In genomic region chr1:125662660-125663059, GRCm38 (mm10) we compare ENCODE assay signal across 20 mouse cellular contexts. TPM values are rescaled to one million over a fixed set of nuclear protein-coding genes. Genes with fewer than 3 reads are reported as not detected.
DNase-seq lines count a peak whose midpoint lies in the region; ATAC-seq and TF ChIP-seq lines count a peak whose summit lies in the region.
"Had no signal": no experiment of that assay in that cellular context is flagged by ENCODE, and none has a peak within 500 bp of the region (broad histone marks: within the 10 kb centered on the region; RNA-seq: fewer than 3 reads in every experiment).

No protein-coding gene starts in this region.

- H3K27me3 ChIP-seq in heart, embryonic 13.5 days (replicated peaks), result no peaks in the 10 kb centered on the region
- H3K27me3 ChIP-seq in heart, embryonic 11.5 days (ENCODE audit: control insufficient read depth, insufficient read depth, low read length), result no peaks in the 10 kb centered on the region
- H3K27me3 ChIP-seq in liver, embryonic 12.5 days (replicated peaks), result no peaks in the 10 kb centered on the region
- H3K27me3 ChIP-seq in liver, embryonic 11.5 days (replicated peaks; ENCODE audit: control insufficient read depth, insufficient read depth, low read length), result no peaks in the 10 kb centered on the region
- no peaks in the 10 kb centered on the region for H3K27me3 ChIP-seq in intestine, embryonic 15.5 days (replicated peaks)
- no peaks in the 10 kb centered on the region for H3K27me3 ChIP-seq in myocyte (ENCODE audit: control insufficient read depth, insufficient read depth, insufficient read length)
- H3K27me3 ChIP-seq: embryonic facial prominence, embryonic 13.5 days; forebrain, embryonic 12.5 days had no signal

- H3K4me3 ChIP-seq in heart, embryonic 13.5 days, result no peak overlapping the region
- no peak overlapping the region for H3K4me3 ChIP-seq in heart, embryonic 11.5 days (ENCODE audit: low read depth, low read length)
- no peak overlapping the region for H3K4me3 ChIP-seq in liver, embryonic 12.5 days
- no peak overlapping the region for H3K4me3 ChIP-seq in liver, embryonic 11.5 days (ENCODE audit: low read depth, low read length)
- H3K4me3 ChIP-seq in intestine, embryonic 15.5 days (replicated peaks), result no peak overlapping the region
- no peak overlapping the region for H3K4me3 ChIP-seq in myocyte
- H3K4me3 ChIP-seq: embryonic facial prominence, embryonic 13.5 days; forebrain, embryonic 12.5 days; heart, embryonic 10.5 days; hindbrain, embryonic 10.5 days had no signal

- H3K4me1 ChIP-seq in heart, embryonic 13.5 days, result peaks cover 9% of the 10 kb centered on the region
- 0 out of 2 replicates have a peak, but pooled peaks cover 3% of the 10 kb centered on the region for H3K4me1 ChIP-seq in heart, embryonic 11.5 days (ENCODE audit: control insufficient read depth, insufficient read depth, low read length)
- peaks cover 5% of the 10 kb centered on the region; the same call in 1 of the 2 replicates for H3K4me1 ChIP-seq in liver, embryonic 12.5 days
- 0 out of 2 replicates have a peak, but pooled peaks cover 3% of the 10 kb centered on the region for H3K4me1 ChIP-seq in liver, embryonic 11.5 days (replicated peaks; ENCODE audit: control insufficient read depth, insufficient read depth, low read length)
- H3K4me1 ChIP-seq in intestine, embryonic 15.5 days (replicated peaks), result no peaks in the 10 kb centered on the region
- H3K4me1 ChIP-seq: embryonic facial prominence, embryonic 13.5 days; forebrain, embryonic 12.5 days; hindbrain, embryonic 10.5 days had no signal

- no peak overlapping the region for H3K9ac ChIP-seq in heart, embryonic 13.5 days
- no peak overlapping the region for H3K9ac ChIP-seq in heart, embryonic 11.5 days (ENCODE audit: low read depth, low read length)
- no peak overlapping the region for H3K9ac ChIP-seq in liver, embryonic 12.5 days
- no peak overlapping the region for H3K9ac ChIP-seq in liver, embryonic 11.5 days (ENCODE audit: low read depth, low read length)
- H3K9ac ChIP-seq in intestine, embryonic 15.5 days, result no peak overlapping the region
- H3K9ac ChIP-seq: embryonic facial prominence, embryonic 13.5 days; forebrain, embryonic 12.5 days; hindbrain, embryonic 14.5 days had no signal

- no peaks in the 10 kb centered on the region for H3K9me3 ChIP-seq in heart, embryonic 13.5 days
- H3K9me3 ChIP-seq in heart, embryonic 11.5 days (replicated peaks; ENCODE audit: control insufficient read depth, low read length), result no peaks in the 10 kb centered on the region
- no peaks in the 10 kb centered on the region for H3K9me3 ChIP-seq in liver, embryonic 12.5 days (replicated peaks)
- H3K9me3 ChIP-seq in liver, embryonic 11.5 days (ENCODE audit: control insufficient read depth, low read length), result no peaks in the 10 kb centered on the region
- no peaks in the 10 kb centered on the region for H3K9me3 ChIP-seq in intestine, embryonic 15.5 days
- H3K9me3 ChIP-seq: embryonic facial prominence, embryonic 13.5 days; forebrain, embryonic 12.5 days; heart, embryonic 10.5 days; hindbrain, embryonic 10.5 days had no signal

- H3K36me3 ChIP-seq in heart, embryonic 13.5 days, result no peaks in the 10 kb centered on the region
- H3K36me3 ChIP-seq in heart, embryonic 11.5 days (ENCODE audit: control insufficient read depth, insufficient read depth, low read length), result no peaks in the 10 kb centered on the region
- H3K36me3 ChIP-seq in liver, embryonic 12.5 days, result no peaks in the 10 kb centered on the region
- H3K36me3 ChIP-seq in liver, embryonic 11.5 days (ENCODE audit: control insufficient read depth, insufficient read depth, low read length), result no peaks in the 10 kb centered on the region
- H3K36me3 ChIP-seq in intestine, embryonic 15.5 days, result no peaks in the 10 kb centered on the region
- H3K36me3 ChIP-seq in myocyte (ENCODE audit: control insufficient read depth, insufficient read depth), result no peaks in the 10 kb centered on the region
- H3K36me3 ChIP-seq: embryonic facial prominence, embryonic 13.5 days; forebrain, embryonic 12.5 days; G1E; heart, embryonic 10.5 days; hindbrain, embryonic 10.5 days had no signal

- ATAC-seq in heart, embryonic 13.5 days (ENCODE audit: extremely low read depth, insufficient number of reproducible peaks, low FRiP score, low TSS enrichment), result no peak
- no peak for ATAC-seq in heart, embryonic 11.5 days (replicated peaks; ENCODE audit: insufficient number of reproducible peaks, low FRiP score, low TSS enrichment)
- 0 out of 2 replicates have a peak, but pooled peaks have one; percentile 4 for ATAC-seq in liver, embryonic 12.5 days
- ATAC-seq in liver, embryonic 11.5 days (replicated peaks; ENCODE audit: low FRiP score), result no peak
- ATAC-seq in intestine, embryonic 15.5 days, result peak; percentile 61
- ATAC-seq: forebrain, embryonic 16.5 days had no signal

- 76% methylated on average over 5 of the region's 5 CpGs for WGBS in heart, embryonic 13.5 days
- 82% methylated on average over 5 of the region's 5 CpGs for WGBS in heart, embryonic 11.5 days (ENCODE audit: insufficient replicate concordance)
- 40% methylated on average over 5 of the region's 5 CpGs for WGBS in liver, embryonic 12.5 days (ENCODE audit: insufficient replicate concordance)
- WGBS in liver, embryonic 11.5 days, result 61% methylated on average over 5 of the region's 5 CpGs
- 67% methylated on average over 5 of the region's 5 CpGs for WGBS in intestine, embryonic 15.5 days

- no peak for DNase-seq in liver, embryonic 11.5 days (ENCODE audit: low spot score)
- no peak for DNase-seq in cerebellum, adult 18-20 months
- no peak for DNase-seq in adrenal gland, postnatal 10 days
- DNase-seq: cerebellum, adult 11-12 months; cerebellum, adult 9-11 months; cerebellum, postnatal 36 days; gastrocnemius, postnatal 10 days had no signal

- H3K4me2 ChIP-seq in heart, embryonic 13.5 days, result no peak overlapping the region
- H3K4me2 ChIP-seq in heart, embryonic 11.5 days, result no peak overlapping the region
- H3K4me2 ChIP-seq in liver, embryonic 12.5 days, result no peak overlapping the region
- H3K4me2 ChIP-seq in liver, embryonic 11.5 days, result no peak overlapping the region
- H3K4me2 ChIP-seq in intestine, embryonic 15.5 days (replicated peaks), result no peak overlapping the region
- peak overlapping the region; percentile 7 for H3K4me2 ChIP-seq in myocyte (ENCODE audit: low read depth)
- H3K4me2 ChIP-seq: embryonic facial prominence, embryonic 13.5 days; forebrain, embryonic 12.5 days; hindbrain, embryonic 14.5 days had no signal

- H3ac ChIP-seq in myocyte (ENCODE audit: control insufficient read depth, insufficient read length), result no peak overlapping the region

- H3K79me2 ChIP-seq in myocyte (ENCODE audit: control insufficient read depth, insufficient read depth), result no peaks in the 10 kb centered on the region

- TF ChIP-seq POLR2A in myocyte (IDR thresholded peaks at IDR 0.05; ENCODE audit: insufficient read length, low read depth), result no peak

- peak overlapping the region; percentile 43; the same call in 1 of the 2 replicates for H3K27ac ChIP-seq in heart, embryonic 13.5 days (replicated peaks)
- no peak overlapping the region for H3K27ac ChIP-seq in heart, embryonic 11.5 days (ENCODE audit: low read depth, low read length)
- H3K27ac ChIP-seq in liver, embryonic 12.5 days, result no peak overlapping the region
- H3K27ac ChIP-seq in liver, embryonic 11.5 days (ENCODE audit: low read depth, low read length), result no peak overlapping the region
- H3K27ac ChIP-seq in intestine, embryonic 15.5 days, result peak overlapping the region; percentile 11; the same call in 1 of the 2 replicates
- H3K27ac ChIP-seq: embryonic facial prominence, embryonic 13.5 days; forebrain, embryonic 12.5 days; heart, embryonic 10.5 days; hindbrain, embryonic 10.5 days; hindbrain, embryonic 14.5 days had no signal

TF ChIP-seq in myocyte, 11 proteins besides CTCF, POLR2A, EP300 and RAD21:
- TF ChIP-seq TCF3 (IDR thresholded peaks at IDR 0.05; ENCODE audit: insufficient read length, low read depth) (no peak), MYOD1 (IDR thresholded peaks at IDR 0.05; ENCODE audit: control insufficient read depth in 1 of 3, insufficient read length in 2 of 3, low read depth in 2 of 3) (no peak), E2F4 (IDR thresholded peaks at IDR 0.05; ENCODE audit: insufficient read depth) (no peak), CEBPB (IDR thresholded peaks at IDR 0.05; ENCODE audit: insufficient read depth, poor library complexity, severe bottlenecking) (no peak), REST (IDR thresholded peaks at IDR 0.05; ENCODE audit: insufficient read depth, insufficient read length) (no peak), MAX (IDR thresholded peaks at IDR 0.05; ENCODE audit: low read depth) (no peak), USF1 (IDR thresholded peaks at IDR 0.05; ENCODE audit: low read depth) (no peak), TCF12 (IDR thresholded peaks at IDR 0.05; ENCODE audit: insufficient read depth, poor library complexity, severe bottlenecking) (no peak), MYOG (IDR thresholded peaks at IDR 0.05; ENCODE audit: control insufficient read depth in 1 of 3, insufficient read depth in 1 of 3, insufficient read length in 2 of 3, low read depth in 2 of 3) (no peak), POLR2AphosphoS2 (IDR thresholded peaks at IDR 0.05; ENCODE audit: insufficient read length, low read depth) (no peak), SRF (IDR thresholded peaks at IDR 0.05; ENCODE audit: control insufficient read depth, insufficient read length, low read depth) (no peak)

RNA-seq across cellular contexts. Expression of gene Gpr39, which starts 14.1 kb away (rescaled TPM):
- polyA plus RNA-seq in heart, embryonic 13.5 days (2015; fragmentation: Nextera tagmentation; extraction: Ambion mirVana), result 1.6 and 2.2 TPM in 2 replicates
- polyA plus RNA-seq in heart, embryonic 11.5 days (2014; fragmentation: Nextera tagmentation; extraction: Ambion mirVana), result 2.8 and 3.5 TPM in 2 replicates
- polyA plus RNA-seq in liver, embryonic 12.5 days (2016; fragmentation: Nextera tagmentation; extraction: Ambion mirVana), result 3.6 and 4.3 TPM in 2 replicates
- polyA plus RNA-seq in liver, embryonic 11.5 days (2014; fragmentation: Nextera tagmentation; extraction: Ambion mirVana), result 3.7 and 4.9 TPM in 2 replicates
- polyA plus RNA-seq in intestine, embryonic 15.5 days (2015; fragmentation: Nextera tagmentation; extraction: Ambion mirVana), result 6.3 and 7.2 TPM in 2 replicates
- 7.6 TPM for polyA plus RNA-seq in myocyte (2012; fragmentation: generic; extraction: Trizol)
- under 1 TPM; 0.64 to 0.93 TPM for total RNA-seq in adrenal gland, postnatal 10 days (2021)
- total RNA-seq: gastrocnemius, postnatal 4 days had no signal
- polyA plus RNA-seq: embryonic facial prominence, embryonic 13.5 days; forebrain, embryonic 12.5 days; forebrain, embryonic 16.5 days; G1E; hindbrain, embryonic 14.5 days had no signal

Comparison
In these comparisons a context has a peak if more than half of its experiments do, and no peak if none do; other contexts are left out.
1. ATAC-seq: peak in liver, embryonic 12.5 days (single experiment) and intestine, embryonic 15.5 days (single experiment); none in heart, embryonic 13.5 days (single experiment), heart, embryonic 11.5 days (single experiment) and liver, embryonic 11.5 days (single experiment).
2. H3K27ac ChIP-seq: peak in heart, embryonic 13.5 days (single experiment) and intestine, embryonic 15.5 days (single experiment); none in heart, embryonic 11.5 days (single experiment), liver, embryonic 12.5 days (single experiment) and liver, embryonic 11.5 days (single experiment).